Mouse (Mus musculus) limb, embryonic 10.5 days (tissue): Measurements from ENCODE around the gene Pdzd4. TPM values are rescaled to one million over a fixed set of nuclear protein-coding genes. Genes with fewer than 3 reads are reported as not detected.
A peak's percentile ranks its signal among the peaks of the same experiment; 100 is the strongest.

ENCODE experiments used
- DNase-seq: peaks from one replicate; pipeline ENCODE4 v3.0.0-alpha.2; 2017; ENCODE audit warnings: low spot score
- H3K27ac ChIP-seq: fragments of 300-500 bp; sonication (generic); 2 replicates; pipeline ENCODE4 v1.5.1; 2016; ENCODE audit warnings: mild to moderate bottlenecking
- H3K27me3 ChIP-seq: fragments of 300-500 bp; sonication (generic); 2 replicates; pipeline ENCODE4 v1.6.1; 2016; ENCODE audit warnings: low read depth, mild to moderate bottlenecking; ENCODE audit not compliant: poor library complexity, severe bottlenecking
- H3K36me3 ChIP-seq: fragments of 300-500 bp; sonication (generic); 2 replicates; pipeline ENCODE4 v1.6.1; 2016; ENCODE audit warnings: mild to moderate bottlenecking, moderate library complexity
- H3K4me1 ChIP-seq: fragments of 300-500 bp; sonication (generic); 2 replicates; pipeline ENCODE4 v1.6.1; 2016
- H3K4me3 ChIP-seq: fragments of 300-500 bp; sonication (generic); 2 replicates; pipeline ENCODE4 v1.5.1; 2016; ENCODE audit warnings: mild to moderate bottlenecking, moderate library complexity
- H3K9me3 ChIP-seq: fragments of 300-500 bp; sonication (generic); replicated peaks from 2 replicates; pipeline ENCODE4 v1.6.1; 2016; ENCODE audit warnings: mild to moderate bottlenecking
- WGBS: fragments of 180-500 bp; shearing (Covaris S2); methylation state at CpG from one replicate; pipeline ENCODE4 v1.1.7; 2016; 5-methylcytosine and 5-hydroxymethylcytosine counted together
- polyA plus RNA-seq: library from polyadenylated mRNA; unstranded; fragments of >200 nt; fragmentation: Nextera tagmentation; extraction: Ambion mirVana; gene quantifications from 2 replicates; pipeline ENCODE4 v1.2.1, GENCODE M21; 2016

The Pdzd4 gene
- polyA plus RNA-seq, 1 experiment from 2014 or later, result 0.61 TPM

GRCm38 (mm10) chrX:73774802-73775483 lies 49.8 kb downstream of the Pdzd4 start:
- peaks cover 40% of the 10 kb centered on the region for H3K36me3 ChIP-seq
- H3K9me3 ChIP-seq, result no peaks in the 10 kb centered on the region
- H3K4me1 ChIP-seq, result peaks cover 6% of the 10 kb centered on the region; the same call in 1 of the 2 replicates
- 74% methylated on average over 10 of the region's 10 CpGs for WGBS
- no peak overlapping the region for H3K27ac ChIP-seq
- peaks cover 89% of the 10 kb centered on the region for H3K27me3 ChIP-seq
- H3K4me3 ChIP-seq, result no peak overlapping the region
- no peak for DNase-seq

GRCm38 (mm10) chrX:73774168-73774760 lies 50.5 kb downstream of the Pdzd4 start, which contains the start of gene Srpk3:
Gene Srpk3 (plus strand): TSS chrX:73774405.
- WGBS, result 66% methylated on average over 9 of the region's 9 CpGs
- peaks cover 33% of the 10 kb centered on the region for H3K36me3 ChIP-seq
- H3K4me1 ChIP-seq, result peaks cover 6% of the 10 kb centered on the region; the same call in 1 of the 2 replicates
- peaks cover 92% of the 10 kb centered on the region for H3K27me3 ChIP-seq
- H3K9me3 ChIP-seq, result no peaks in the 10 kb centered on the region
- no peak within 1 kb of the TSS for H3K27ac ChIP-seq
- no peak for DNase-seq
- H3K4me3 ChIP-seq, result no peak within 1 kb of the TSS

- Histone ChIP-seq H3K27ac (no peak overlapping the region), H3K4me3 (no peak overlapping the region), H3K36me3 (no peaks in the 10 kb centered on the region), H3K27me3 (peaks cover 87% of the 10 kb centered on the region), H3K4me1 (no peaks in the 10 kb centered on the region), H3K9me3 (no peaks in the 10 kb centered on the region)
- DNase-seq, result peak; percentile 38
- 54% methylated on average over 9 of the region's 9 CpGs for WGBS
Measured at GRCm38 (mm10) chrX:73767267-73767666, 57.5 kb downstream of the Pdzd4 start.

- H3K27ac ChIP-seq, result no peak overlapping the region
- H3K9me3 ChIP-seq, result no peaks in the 10 kb centered on the region
- no peak overlapping the region for H3K4me3 ChIP-seq
- H3K27me3 ChIP-seq, result peaks cover 77% of the 10 kb centered on the region
- H3K36me3 ChIP-seq, result no peaks in the 10 kb centered on the region
- DNase-seq, result no peak
- H3K4me1 ChIP-seq, result no peaks in the 10 kb centered on the region
- 60% methylated on average over 1 of the region's 1 CpGs for WGBS
Measured at GRCm38 (mm10) chrX:73765311-73765710, 59.5 kb downstream of the Pdzd4 start.

DNA sequence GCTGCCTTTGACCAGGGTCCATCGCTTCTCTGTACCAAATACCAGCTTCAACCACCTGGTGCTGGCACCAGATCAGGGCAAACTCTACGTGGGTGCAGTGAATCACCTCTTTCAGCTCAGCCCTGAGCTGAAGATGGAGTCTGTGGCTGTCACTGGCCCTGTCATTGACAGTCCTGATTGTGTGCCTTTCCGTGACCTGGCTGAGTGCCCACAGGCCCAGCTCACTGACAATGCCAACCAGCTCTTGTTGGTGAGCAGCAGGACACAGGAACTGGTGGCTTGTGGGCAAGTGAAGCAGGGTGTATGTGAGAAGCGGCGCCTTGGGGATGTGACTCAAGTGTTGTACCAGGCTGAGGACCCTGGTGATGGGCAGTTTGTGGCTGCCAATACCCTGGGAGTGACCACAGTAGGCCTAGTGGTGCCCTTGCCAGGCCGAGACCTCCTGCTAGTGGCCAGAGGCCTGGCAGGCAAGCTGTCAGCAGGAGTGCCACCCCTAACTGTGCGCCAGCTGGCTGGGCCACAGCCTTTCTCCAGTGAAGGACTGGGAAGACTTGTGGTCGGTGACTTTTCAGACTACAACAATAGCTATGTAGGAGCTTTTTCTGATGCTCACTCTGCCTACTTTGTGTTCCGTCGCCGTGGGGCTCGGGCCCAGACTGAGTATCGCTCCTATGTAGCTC lies 66.0 kb downstream of the Pdzd4 start:
- Histone ChIP-seq H3K4me1 (no peaks in the 10 kb centered on the region), H3K27ac (no peak overlapping the region), H3K4me3 (no peak overlapping the region), H3K9me3 (no peaks in the 10 kb centered on the region), H3K27me3 (peaks cover 84% of the 10 kb centered on the region), H3K36me3 (no peaks in the 10 kb centered on the region)
- DNase-seq, result no peak
- WGBS, result 89% methylated on average over 13 of the region's 13 CpGs

- H3K27me3 ChIP-seq, result peaks cover 81% of the 10 kb centered on the region
- no peak for DNase-seq
- H3K36me3 ChIP-seq, result no peaks in the 10 kb centered on the region
- H3K4me3 ChIP-seq, result no peak within 1 kb of the TSS
- no peaks in the 10 kb centered on the region for H3K4me1 ChIP-seq
- H3K9me3 ChIP-seq, result no peaks in the 10 kb centered on the region
- WGBS, result 72% methylated on average over 5 of the region's 5 CpGs
- H3K27ac ChIP-seq, result no peak within 1 kb of the TSS
Measured at GRCm38 (mm10) chrX:73756334-73757140, 68.2 kb downstream of the Pdzd4 start, which contains the start of gene Plxnb3. Gene Plxnb3 (plus strand): TSS chrX:73757090.

DNA sequence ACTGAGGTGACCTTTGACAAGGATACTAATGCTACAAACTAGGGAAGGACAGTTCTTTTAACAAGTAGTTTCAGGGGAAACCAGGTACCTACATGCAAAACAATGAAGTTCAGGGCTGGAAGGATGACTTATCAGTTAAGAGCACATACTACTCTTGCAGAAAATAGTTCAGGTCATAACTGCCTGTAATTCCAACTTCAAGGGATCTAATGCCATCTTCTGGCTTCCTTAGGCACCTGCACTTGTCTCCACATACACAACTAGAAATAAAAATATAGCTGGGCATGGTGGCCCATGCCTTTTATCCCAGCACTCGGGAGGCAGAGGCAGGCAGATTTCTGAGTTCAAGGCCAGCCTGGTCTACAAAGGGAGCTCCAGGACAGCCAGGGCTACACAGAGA lies 75.8 kb downstream of the Pdzd4 start:
- H3K9me3 ChIP-seq, result no peaks in the 10 kb centered on the region
- H3K27ac ChIP-seq, result no peak overlapping the region
- H3K4me1 ChIP-seq, result no peaks in the 10 kb centered on the region
- H3K4me3 ChIP-seq, result no peak overlapping the region
- H3K27me3 ChIP-seq, result peaks cover 33% of the 10 kb centered on the region
- H3K36me3 ChIP-seq, result no peaks in the 10 kb centered on the region
- DNase-seq, result no peak
- 96% methylated on average over 1 of the region's 1 CpGs for WGBS

GRCm38 (mm10) chrX:73744774-73745481 lies 79.8 kb downstream of the Pdzd4 start:
- Histone ChIP-seq H3K9me3 (no peaks in the 10 kb centered on the region), H3K4me3 (no peak overlapping the region), H3K4me1 (no peaks in the 10 kb centered on the region), H3K36me3 (no peaks in the 10 kb centered on the region), H3K27ac (no peak overlapping the region), H3K27me3 (peaks cover 11% of the 10 kb centered on the region; the same call in 1 of the 2 replicates)
- no peak for DNase-seq
- WGBS, result 80% methylated on average over 1 of the region's 1 CpGs

Other genes starting within 250 kb of the Pdzd4 start
- gene Dusp9, start 185.6 kb downstream of the Pdzd4 start, polyA plus RNA-seq, result 113 and 153 TPM in 2 replicates
- 3.7 and 7.7 TPM in 2 replicates for gene Pnck, start 164.9 kb downstream of the Pdzd4 start, polyA plus RNA-seq
- 4.4 and 6.1 TPM in 2 replicates for gene Slc6a8, start 151.8 kb downstream of the Pdzd4 start, polyA plus RNA-seq
- 159 and 174 TPM in 2 replicates for gene Bcap31, start 108.8 kb downstream of the Pdzd4 start, polyA plus RNA-seq
- gene Abcd1, start 108.4 kb downstream of the Pdzd4 start, polyA plus RNA-seq, result 9.2 and 12.7 TPM in 2 replicates
- gene Plxnb3, start 67.9 kb downstream of the Pdzd4 start, polyA plus RNA-seq, result 0.04 TPM in 1 of 2 replicates, not detected in the other
- gene Srpk3, start 50.6 kb downstream of the Pdzd4 start, polyA plus RNA-seq, result 1.1 and 1.6 TPM in 2 replicates
- 178 and 190 TPM in 2 replicates for gene Idh3g, start 38.1 kb downstream of the Pdzd4 start, polyA plus RNA-seq
- 111 and 116 TPM in 2 replicates for gene Ssr4, start 37.9 kb downstream of the Pdzd4 start, polyA plus RNA-seq
- 0.10 TPM in 2 replicates for gene Avpr2, start 67.1 kb upstream of the Pdzd4 start, polyA plus RNA-seq
- gene L1cam, start 71.1 kb upstream of the Pdzd4 start, polyA plus RNA-seq, result 0.63 and 1.7 TPM in 2 replicates
- 1.7 and 2.4 TPM in 2 replicates for gene Arhgap4, start 96.9 kb upstream of the Pdzd4 start, polyA plus RNA-seq
- 180 and 205 TPM in 2 replicates for gene Naa10, start 97.0 kb upstream of the Pdzd4 start, polyA plus RNA-seq
- gene Renbp, start 105.9 kb upstream of the Pdzd4 start, polyA plus RNA-seq, result 11.2 and 13.7 TPM in 2 replicates
- gene Hcfc1, start 141.4 kb upstream of the Pdzd4 start, polyA plus RNA-seq, result 87.7 and 88.4 TPM in 2 replicates
- gene Irak1, start 198.9 kb upstream of the Pdzd4 start, polyA plus RNA-seq, result 65.0 and 66.6 TPM in 2 replicates